Mouse (Mus musculus) MEL (cell line): ENCODE results near the gene Zfp715.

ENCODE experiments used
- CHD2 ChIP-seq: IDR thresholded peaks from 2 replicates; pipeline ENCODE4 v1.6.1; 2011; ENCODE audit warnings: low read length, improper control_type of control experiment
- CTCF ChIP-seq, 3 experiments: IDR thresholded peaks in 2 of 3; conservative IDR thresholded peaks in 1 of 3; 2 replicates each; pipeline ENCODE4 v1.5.1; 2011 to 2012; ENCODE audit warnings: low read length in 3 of 3, low read depth in 2 of 3, mild to moderate bottlenecking in 2 of 3, improper control_type of control experiment in 1 of 3, inconsistent platforms in 1 of 3, mixed read lengths in 1 of 3, moderate library complexity in 1 of 3; ENCODE audit not compliant: control insufficient read depth in 1 of 3, insufficient read depth in 1 of 3, poor library complexity in 1 of 3, severe bottlenecking in 1 of 3
- E2F4 ChIP-seq: IDR thresholded peaks from 2 replicates; pipeline ENCODE4 v1.6.1; 2011; ENCODE audit warnings: low read depth, low read length, improper control_type of control experiment, borderline replicate concordance
- EP300 ChIP-seq, 2 experiments: IDR thresholded peaks; 2 replicates each; pipeline ENCODE4 v1.6.1; 2011; ENCODE audit warnings: improper control_type of control experiment in 2 of 2, low read length in 2 of 2, low read depth in 1 of 2, mild to moderate bottlenecking in 1 of 2
- GATA1 ChIP-seq: IDR thresholded peaks from 2 replicates; pipeline ENCODE4 v1.6.1; 2011; ENCODE audit warnings: low read depth, low read length, improper control_type of control experiment
- MAZ ChIP-seq: IDR thresholded peaks from 2 replicates; pipeline ENCODE4 v1.6.1; 2012; ENCODE audit warnings: low read depth, mild to moderate bottlenecking, inconsistent platforms, low read length, improper control_type of control experiment
- NELFE ChIP-seq: IDR thresholded peaks from 2 replicates; pipeline ENCODE4 v1.6.1; 2011; ENCODE audit warnings: low read depth, low read length, improper control_type of control experiment
- POLR2A ChIP-seq, 2 experiments: IDR thresholded peaks; 2 replicates each; pipeline ENCODE4 v1.6.1; 2011 to 2012; ENCODE audit warnings: low read length in 2 of 2, mild to moderate bottlenecking in 2 of 2, control low read depth in 1 of 2, improper control_type of control experiment in 1 of 2, low read depth in 1 of 2, moderate library complexity in 1 of 2; ENCODE audit not compliant: control insufficient read depth in 1 of 2, insufficient read depth in 1 of 2, poor library complexity in 1 of 2
- RCOR1 ChIP-seq: IDR thresholded peaks from 2 replicates; pipeline ENCODE4 v1.6.1; 2012; ENCODE audit warnings: low read depth, mild to moderate bottlenecking, inconsistent platforms, low read length, improper control_type of control experiment
- TAL1 ChIP-seq: IDR thresholded peaks from 2 replicates; pipeline ENCODE4 v1.6.1; 2012; ENCODE audit warnings: mild to moderate bottlenecking, inconsistent platforms, low read length, moderate library complexity, mixed read lengths
- TBP ChIP-seq: IDR thresholded peaks from 2 replicates; pipeline ENCODE4 v1.8.0; 2011; ENCODE audit warnings: low read depth, low read length, improper control_type of control experiment
- TCF12 ChIP-seq: IDR thresholded peaks from 2 replicates; pipeline ENCODE4 v1.6.1; 2014; ENCODE audit warnings: low read depth, mild to moderate bottlenecking, inconsistent platforms, low read length, improper control_type of control experiment, moderate library complexity
- USF2 ChIP-seq, 2 experiments: IDR thresholded peaks; 2 replicates each; pipeline ENCODE4 v1.6.1; 2011 to 2012; ENCODE audit warnings: improper control_type of control experiment in 2 of 2, low read length in 2 of 2, borderline replicate concordance in 1 of 2, inconsistent platforms in 1 of 2, low read depth in 1 of 2, mild to moderate bottlenecking in 1 of 2; ENCODE audit not compliant: insufficient read depth in 1 of 2

DNA sequence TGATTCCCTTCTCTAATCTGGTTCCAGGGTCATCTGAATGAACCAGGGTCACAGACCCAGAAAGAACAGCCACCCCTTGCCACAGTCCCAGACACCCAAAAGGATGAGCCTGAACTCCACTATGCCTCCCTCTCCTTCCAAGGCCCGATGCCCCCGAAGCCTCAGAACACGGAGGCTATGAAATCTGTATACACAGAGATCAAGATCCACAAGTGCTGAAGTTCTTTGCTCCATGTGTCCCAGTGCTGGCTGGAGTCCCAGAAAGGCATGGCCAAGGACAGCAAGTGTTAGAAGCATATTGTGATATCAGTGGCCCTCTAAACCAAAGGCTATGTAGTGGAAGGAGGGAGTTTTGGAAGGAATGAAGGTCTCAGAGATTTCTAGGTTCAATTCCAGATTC is 45.5 kb upstream of the Zfp715 start:
- no peak for TF ChIP-seq GATA1
- no peak for TF ChIP-seq EP300 (IDR thresholded peaks at IDR 0.05; ENCODE audit: low read depth in 1 of 2, low read length in 2 of 2)
- TF ChIP-seq TBP, result no peak
- TF ChIP-seq POLR2A (IDR thresholded peaks at IDR 0.05; ENCODE audit: control insufficient read depth in 1 of 2, insufficient read depth in 1 of 2, low read depth in 1 of 2, low read length in 2 of 2, poor library complexity in 1 of 2), result no peak
- no peak for TF ChIP-seq CTCF (IDR thresholded peaks at IDR 0.05 in 2 of 3, conservative IDR thresholded peaks at IDR 0.05 in 1 of 3; ENCODE audit: control insufficient read depth in 1 of 3, insufficient read depth in 1 of 3, low read depth in 2 of 3, low read length in 3 of 3, poor library complexity in 1 of 3, severe bottlenecking in 1 of 3)
- TF ChIP-seq TCF12, result no peak
- no peak for TF ChIP-seq RCOR1
- TF ChIP-seq E2F4, result no peak
- TF ChIP-seq MAZ, result no peak
- no peak for TF ChIP-seq USF2 (IDR thresholded peaks at IDR 0.05; ENCODE audit: borderline replicate concordance in 1 of 2, insufficient read depth in 1 of 2, low read depth in 1 of 2, low read length in 2 of 2)
- no peak for TF ChIP-seq CHD2
- TF ChIP-seq NELFE, result no peak
- no peak for TF ChIP-seq TAL1
